11 mouse cellular contexts compared by ENCODE assay signal in genomic region chr3:89869556-89869955, GRCm38 (mm10). TPM values are rescaled to one million over a fixed set of nuclear protein-coding genes. Genes with fewer than 3 reads are reported as not detected.
DNase-seq lines count a peak whose midpoint lies in the region; ATAC-seq and TF ChIP-seq lines count a peak whose summit lies in the region.
"Had no signal": no experiment of that assay in that cellular context is flagged by ENCODE, and none has a peak within 500 bp of the region (broad histone marks: within the 10 kb centered on the region; RNA-seq: fewer than 3 reads in every experiment).

No protein-coding gene starts in this region.

- DNase-seq in gastrocnemius, adult 2 months, result no peak
- DNase-seq in gastrocnemius, postnatal 14 days, result no peak
- peak; percentile 41 to 57 for DNase-seq in spleen, adult 2 months (ENCODE audit: low read depth in 1 of 2, low spot score in 2 of 2)
- DNase-seq in spleen, adult 12 weeks (ENCODE audit: low spot score), result no peak
- DNase-seq in thymus, postnatal 36 days, result peak; percentile 46 to 58
- no peak for DNase-seq in hindbrain, embryonic 10.5 days (ENCODE audit: low spot score)
- no peak for DNase-seq in layer of hippocampus, postnatal 14 days (ENCODE audit: low spot score in 2 of 2)

- peak overlapping the region; percentile 21 for H3K4me3 ChIP-seq in gastrocnemius, adult 2 months
- H3K4me3 ChIP-seq in spleen, adult 2 months (ENCODE audit: extremely low read depth, insufficient read depth, insufficient read length), result no peak overlapping the region
- no peak overlapping the region for H3K4me3 ChIP-seq in hindbrain, embryonic 10.5 days
- H3K4me3 ChIP-seq: heart, embryonic 13.5 days had no signal

- H3K27me3 ChIP-seq in spleen, adult 2 months (ENCODE audit: control insufficient read depth, insufficient read depth, low read length), result no peaks in the 10 kb centered on the region
- H3K27me3 ChIP-seq in hindbrain, embryonic 10.5 days (ENCODE audit: insufficient read depth, poor library complexity, severe bottlenecking), result no peaks in the 10 kb centered on the region
- H3K27me3 ChIP-seq: heart, embryonic 13.5 days had no signal

- WGBS in spleen, adult 2 months, result 18% methylated on average over 9 of the region's 9 CpGs
- WGBS in hindbrain, embryonic 10.5 days, result 64% methylated on average over 9 of the region's 9 CpGs

- peak overlapping the region; percentile 72 for H3K27ac ChIP-seq in gastrocnemius, adult 2 months
- H3K27ac ChIP-seq in spleen, adult 2 months (ENCODE audit: insufficient read depth, low read length), result peak overlapping the region; percentile 36
- H3K27ac ChIP-seq in hindbrain, embryonic 10.5 days, result no peak overlapping the region
- H3K27ac ChIP-seq: heart, embryonic 13.5 days; macrophage had no signal

- no peak for TF ChIP-seq CTCF in gastrocnemius, adult 2 months (IDR thresholded peaks at IDR 0.05)
- no peak for TF ChIP-seq CTCF in spleen, adult 2 months (IDR thresholded peaks at IDR 0.05; ENCODE audit: extremely low read depth, insufficient read depth, insufficient read length, insufficient replicate concordance)

- H3K4me1 ChIP-seq in spleen, adult 2 months (ENCODE audit: control insufficient read depth, insufficient read depth, insufficient read length), result peaks cover 24% of the 10 kb centered on the region; the same call in 1 of the 2 replicates
- peaks cover 26% of the 10 kb centered on the region for H3K4me1 ChIP-seq in hindbrain, embryonic 10.5 days (replicated peaks)

- intact Hi-C loops in gastrocnemius, adult 2 months (cut with DNase I), result no loop called here
- intact Hi-C loops in gastrocnemius, postnatal 14 days (cut with DNase I; ENCODE audit: low total_unique reads), result no loop called here

- TF ChIP-seq POLR2A in spleen, adult 2 months (IDR thresholded peaks at IDR 0.05; ENCODE audit: low read depth, low read length), result no peak

- ATAC-seq in megakaryocyte progenitor cell, adult 5-6 weeks (replicated peaks; ENCODE audit: poor library complexity), result peak; percentile 42
- ATAC-seq: forebrain, embryonic 14.5 days had no signal

- no peaks in the 10 kb centered on the region for H3K36me3 ChIP-seq in spleen, adult 2 months (ENCODE audit: control insufficient read depth, insufficient read depth, low read length)
- no peaks in the 10 kb centered on the region for H3K36me3 ChIP-seq in hindbrain, embryonic 10.5 days
- H3K36me3 ChIP-seq: heart, embryonic 13.5 days had no signal

- 0 out of 2 replicates have a peak, but pooled peaks cover 5% of the 10 kb centered on the region for H3K9me3 ChIP-seq in hindbrain, embryonic 10.5 days

RNA-seq across cellular contexts. Expression of gene She, which starts 38.4 kb away (rescaled TPM):
- 1 to 10 TPM; 4.1 to 5.1 TPM for total RNA-seq in gastrocnemius, adult 2 months (2021)
- total RNA-seq in gastrocnemius, postnatal 14 days (2021), result 1 to 10 TPM; 7.9 to 8.0 TPM
- polyA plus RNA-seq in spleen, adult 2 months (2012; rRNA removed), result 1.1 TPM in 2 replicates
- 0.12 TPM in 1 of 2 replicates, not detected in the other for total RNA-seq in megakaryocyte progenitor cell, adult 5-6 weeks (2015)
- total RNA-seq in megakaryocyte progenitor cell, adult 5-6 weeks (2017), result not detected in 2 replicates
- 2.3 and 2.8 TPM in 2 replicates for polyA plus RNA-seq in hindbrain, embryonic 10.5 days (2016; fragmentation: Nextera tagmentation; extraction: Ambion mirVana)
- 1 to 10 TPM; 3.4 to 3.5 TPM for total RNA-seq in layer of hippocampus, postnatal 14 days (2021)
- polyA plus RNA-seq: macrophage had no signal

RNA-seq across cellular contexts. Expression of gene Il6ra, which starts 43.4 kb away (rescaled TPM):
- total RNA-seq in gastrocnemius, adult 2 months (2021), result 1 to 10 TPM; 4.3 to 6.4 TPM
- total RNA-seq in gastrocnemius, postnatal 14 days (2021), result 1 to 10 TPM; 2.4 to 8.7 TPM
- 21.4 and 25.6 TPM in 2 replicates for polyA plus RNA-seq in spleen, adult 2 months (2012; rRNA removed)
- 39.5 and 43.6 TPM in 2 replicates for total RNA-seq in megakaryocyte progenitor cell, adult 5-6 weeks (2015)
- total RNA-seq in megakaryocyte progenitor cell, adult 5-6 weeks (2017), result 12.5 and 15.5 TPM in 2 replicates
- 0.52 and 1.5 TPM in 2 replicates for polyA plus RNA-seq in hindbrain, embryonic 10.5 days (2016; fragmentation: Nextera tagmentation; extraction: Ambion mirVana)
- total RNA-seq in layer of hippocampus, postnatal 14 days (2021), result 1 to 10 TPM; 5.0 to 6.1 TPM

Comparison
In these comparisons a context has a peak if more than half of its experiments do, and no peak if none do; other contexts are left out.
1. DNase-seq: peak in spleen, adult 2 months (2 of 2) and thymus, postnatal 36 days (2 of 2); none in gastrocnemius, adult 2 months (single experiment), gastrocnemius, postnatal 14 days (single experiment), spleen, adult 12 weeks (single experiment), hindbrain, embryonic 10.5 days (single experiment) and layer of hippocampus, postnatal 14 days (0 of 2).